Mouse (Mus musculus) G1E (cell line): ENCODE measurements around the gene Clic1. TPM values are rescaled to one million over a fixed set of nuclear protein-coding genes. Genes with fewer than 3 reads are reported as not detected.
A peak's percentile ranks its signal among the peaks of the same experiment; 100 is the strongest.

Experiments
- ATAC-seq: 2 replicates; pipeline ENCODE4 v1.8.0; 2016; ENCODE audit warnings: mild to moderate bottlenecking; ENCODE audit not compliant: insufficient number of reproducible peaks, poor library complexity, low FRiP score, severe bottlenecking; ENCODE audit errors: extremely low read depth
- DNase-seq: peaks from one replicate; pipeline ENCODE4 v3.0.0; 2012; ENCODE audit warnings: low spot score
- H3K27me3 ChIP-seq: 2 replicates; pipeline ENCODE4 v1.6.1; 2012; ENCODE audit warnings: mild to moderate bottlenecking, low read length, inconsistent platforms; ENCODE audit not compliant: insufficient read depth
- H3K36me3 ChIP-seq: replicated peaks from 2 replicates; pipeline ENCODE3; 2012; ENCODE audit warnings: mild to moderate bottlenecking, inconsistent platforms
- H3K4me1 ChIP-seq: 2 replicates; pipeline ENCODE4 v1.6.1; 2012; ENCODE audit warnings: low read depth, low read length, inconsistent platforms, mixed read lengths; ENCODE audit not compliant: insufficient read depth
- H3K4me3 ChIP-seq: 2 replicates; pipeline ENCODE4 v1.5.1; 2012; ENCODE audit warnings: low read depth, mild to moderate bottlenecking, inconsistent platforms, low read length, moderate library complexity, mixed read lengths
- H3K9me3 ChIP-seq: replicated peaks from 2 replicates; pipeline ENCODE4 v1.6.1; 2012; ENCODE audit warnings: inconsistent platforms
- CTCF ChIP-seq: IDR thresholded peaks from 2 replicates; pipeline ENCODE4 v1.5.1; 2012; ENCODE audit warnings: low read depth, low read length, inconsistent platforms, mixed read lengths
- GATA1 ChIP-seq: IDR thresholded peaks from 2 replicates; pipeline ENCODE4 v1.6.1; 2012; ENCODE audit warnings: borderline replicate concordance, low read length, inconsistent platforms, mixed read lengths
- GATA2 ChIP-seq: IDR thresholded peaks from 2 replicates; pipeline ENCODE4 v1.6.1; 2012; ENCODE audit warnings: low read depth, low read length, inconsistent platforms, borderline replicate concordance
- POLR2AphosphoS5 ChIP-seq: IDR thresholded peaks from 2 replicates; pipeline ENCODE4 v1.6.1; 2012; ENCODE audit warnings: low read depth, low read length, inconsistent platforms; ENCODE audit not compliant: insufficient replicate concordance
- TAL1 ChIP-seq: conservative IDR thresholded peaks from 2 replicates; pipeline ENCODE4 v1.6.1; 2012; ENCODE audit warnings: low read depth, low read length, inconsistent platforms, mixed read lengths
- polyA plus RNA-seq: library from polyadenylated mRNA; stranded (reverse); fragments of >175 nt; gene quantifications from 2 replicates; pipeline ENCODE4 v1.2.3, GENCODE M21; 2012
- total RNA-seq, 2 experiments: library from RNA; stranded (forward) in 1 of 2; stranded (reverse) in 1 of 2; fragments of 200-1000 nt in 1 of 2; fragments of >200 nt in 1 of 2; fragmentation: Nextera tagmentation in 1 of 2; gene quantifications; 2 replicates each; pipeline ENCODE4 v1.2.3; 2014 to 2017

The Clic1 gene
- total and polyA plus RNA-seq, 3 experiments, result 211 to 562 (median 258) TPM

GRCm38 (mm10) chr17:35012430-35012829 lies 37.3 kb upstream of the Clic1 start:
- TF ChIP-seq TAL1 (no peak), GATA2 (no peak), CTCF (no peak), GATA1 (no peak), POLR2AphosphoS5 (no peak)
- ATAC-seq (no peak), DNase-seq (no peak)
- Histone ChIP-seq H3K9me3 (no peaks in the 10 kb centered on the region), H3K4me3 (no peak overlapping the region), H3K27me3 (no peaks in the 10 kb centered on the region; the same call in 1 of the 2 replicates), H3K36me3 (peaks cover 99% of the 10 kb centered on the region), H3K4me1 (peaks cover 88% of the 10 kb centered on the region)

DNA sequence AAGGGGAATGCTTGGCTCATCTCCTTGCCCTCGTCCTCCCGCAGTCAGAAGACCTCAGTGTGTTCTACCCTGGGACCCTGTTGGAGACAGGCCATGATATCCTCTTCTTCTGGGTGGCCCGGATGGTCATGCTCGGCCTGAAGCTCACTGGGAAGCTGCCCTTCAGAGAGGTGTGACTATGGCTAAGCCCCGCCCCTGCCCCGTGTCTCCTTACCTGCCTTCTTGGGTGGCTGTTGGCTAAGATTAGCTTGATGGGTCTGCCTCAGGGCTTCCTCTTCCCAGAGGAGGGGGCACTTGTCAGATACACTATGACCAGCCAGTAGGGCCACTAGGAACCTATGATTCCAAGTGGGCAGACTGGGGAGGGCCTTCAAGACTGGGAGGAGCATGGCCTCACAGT lies 36.5 kb upstream of the Clic1 start:
- Histone ChIP-seq H3K36me3 (peaks cover 98% of the 10 kb centered on the region), H3K4me3 (no peak overlapping the region), H3K9me3 (no peaks in the 10 kb centered on the region), H3K4me1 (peaks cover 89% of the 10 kb centered on the region), H3K27me3 (no peaks in the 10 kb centered on the region; the same call in 1 of the 2 replicates)
- DNase-seq (no peak), ATAC-seq (no peak)
- no peak for TF ChIP-seq POLR2AphosphoS5
- TF ChIP-seq CTCF, result no peak
- TF ChIP-seq GATA2, result no peak
- TF ChIP-seq TAL1, result no peak
- TF ChIP-seq GATA1, result no peak

GRCm38 (mm10) chr17:35015296-35015695 lies 34.5 kb upstream of the Clic1 start:
- H3K27me3 ChIP-seq, result no peaks in the 10 kb centered on the region; the same call in 1 of the 2 replicates
- DNase-seq (no peak), ATAC-seq (no peak)
- TF ChIP-seq POLR2AphosphoS5, result no peak
- TF ChIP-seq CTCF, result no peak
- TF ChIP-seq GATA1, result no peak
- TF ChIP-seq GATA2, result no peak
- TF ChIP-seq TAL1, result no peak
- peaks cover 94% of the 10 kb centered on the region for H3K4me1 ChIP-seq
- peaks cover 94% of the 10 kb centered on the region for H3K36me3 ChIP-seq
- no peaks in the 10 kb centered on the region for H3K9me3 ChIP-seq
- peak overlapping the region; percentile 49; the same call in 1 of the 2 replicates for H3K4me3 ChIP-seq

DNA sequence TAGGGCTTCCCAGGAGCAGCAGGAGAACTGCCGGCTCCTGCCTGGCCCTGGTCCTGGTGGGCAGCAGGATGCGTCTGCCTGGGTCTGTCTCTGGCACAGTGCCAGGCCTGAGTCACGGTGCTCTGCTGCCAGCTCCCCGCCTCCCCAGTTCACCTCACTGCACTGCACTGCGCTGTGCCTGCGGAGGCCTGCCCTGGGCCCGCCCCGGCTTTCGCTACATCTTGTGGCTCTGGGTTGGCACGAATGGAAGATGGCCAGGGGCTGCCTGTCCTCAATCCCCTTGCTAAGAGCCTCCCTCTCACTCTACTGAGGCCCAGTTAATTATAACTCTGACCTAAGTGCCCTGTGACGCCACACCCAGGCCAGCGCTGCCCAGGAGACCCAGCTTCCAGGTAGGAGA lies 33.4 kb upstream of the Clic1 start, which contains the start of gene Vwa7:
Gene Vwa7, plus strand, starts transcription at position 204 of the 400 bp plus-strand sequence.
- Histone ChIP-seq H3K27me3 (no peaks in the 10 kb centered on the region; the same call in 1 of the 2 replicates), H3K9me3 (no peaks in the 10 kb centered on the region), H3K4me3 (peak within 1 kb of the TSS; percentile 49; the same call in 1 of the 2 replicates), H3K4me1 (peaks cover 94% of the 10 kb centered on the region), H3K36me3 (peaks cover 84% of the 10 kb centered on the region)
- DNase-seq (peak; percentile 28), ATAC-seq (no peak)
- TF ChIP-seq TAL1 (no peak), POLR2AphosphoS5 (no peak), CTCF (no peak), GATA2 (no peak), GATA1 (no peak)

- Histone ChIP-seq H3K27me3 (no peaks in the 10 kb centered on the region; the same call in 1 of the 2 replicates), H3K9me3 (no peaks in the 10 kb centered on the region), H3K4me3 (peak overlapping the region; percentile 14; the same call in 1 of the 2 replicates), H3K4me1 (peaks cover 94% of the 10 kb centered on the region), H3K36me3 (peaks cover 77% of the 10 kb centered on the region)
- no peak for TF ChIP-seq GATA2
- TF ChIP-seq POLR2AphosphoS5, result peak; percentile 20; the same call in 1 of the 2 replicates
- DNase-seq (no peak), ATAC-seq (no peak)
Observed at GRCm38 (mm10) chr17:35016791-35017705, 32.7 kb upstream of the Clic1 start.

DNA sequence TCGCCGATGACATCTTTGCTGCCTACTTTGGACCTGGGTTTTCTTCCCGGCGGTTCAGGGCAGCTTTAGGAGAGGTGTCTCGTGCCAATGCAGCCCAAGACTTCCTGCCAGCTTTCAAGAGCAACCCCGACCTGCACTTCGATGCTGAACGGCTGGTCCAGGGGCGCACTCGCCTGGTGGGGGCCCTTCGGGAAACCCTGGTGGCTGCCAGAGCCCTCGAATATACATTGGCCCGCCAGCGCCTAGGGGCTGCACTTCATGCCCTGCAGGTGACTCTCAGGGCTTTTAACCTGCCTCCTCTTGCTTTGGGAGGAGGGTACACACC lies 32.1 kb upstream of the Clic1 start:
- ATAC-seq, result no peak
- Histone ChIP-seq H3K27me3 (no peaks in the 10 kb centered on the region; the same call in 1 of the 2 replicates), H3K36me3 (peaks cover 72% of the 10 kb centered on the region), H3K4me3 (no peak overlapping the region), H3K9me3 (no peaks in the 10 kb centered on the region), H3K4me1 (peaks cover 94% of the 10 kb centered on the region)
- TF ChIP-seq GATA1, result no peak
- TF ChIP-seq POLR2AphosphoS5, result 0 out of 2 replicates have a peak, but pooled peaks have one; percentile 1
- no peak for DNase-seq
